Mouse (Mus musculus) intestine, postnatal 0 days (tissue): Measurements from ENCODE around the gene H2al1h. TPM values are rescaled to one million over a fixed set of nuclear protein-coding genes. Genes with fewer than 3 reads are reported as not detected.

ENCODE experiments used
- ATAC-seq: fragments of 200-750 bp; cut with Nextera tagmentation; 2 replicates; pipeline ENCODE4 v1.8.0; 2017; ENCODE audit warnings: mild to moderate bottlenecking, moderate TSS enrichment, moderate library complexity
- H3K27ac ChIP-seq: fragments of 300-500 bp; sonication (generic); 2 replicates; pipeline ENCODE4 v1.5.1; 2014; ENCODE audit warnings: mild to moderate bottlenecking, low read depth, low read length, moderate library complexity
- H3K27me3 ChIP-seq: fragments of 300-500 bp; sonication (generic); replicated peaks from 2 replicates; pipeline ENCODE4 v1.6.1; 2014; ENCODE audit warnings: low read length, mixed read lengths; ENCODE audit not compliant: control insufficient read depth, insufficient read depth
- H3K36me3 ChIP-seq: fragments of 300-500 bp; sonication (generic); 2 replicates; pipeline ENCODE4 v1.6.1; 2014; ENCODE audit warnings: mild to moderate bottlenecking, moderate library complexity; ENCODE audit not compliant: control insufficient read depth, insufficient read depth
- H3K4me1 ChIP-seq: fragments of 300-500 bp; sonication (generic); replicated peaks from 2 replicates; pipeline ENCODE4 v1.6.1; 2014; ENCODE audit warnings: antibody characterized with exemption, low read length, mixed read lengths; ENCODE audit not compliant: control insufficient read depth, insufficient read depth
- H3K4me2 ChIP-seq: fragments of 300-500 bp; sonication (generic); replicated peaks from 2 replicates; pipeline ENCODE4 v1.6.1; 2014; ENCODE audit warnings: low read depth, mild to moderate bottlenecking, moderate library complexity
- H3K4me3 ChIP-seq: fragments of 300-500 bp; sonication (generic); 2 replicates; pipeline ENCODE4 v1.5.1; 2014; ENCODE audit warnings: low read depth, low read length
- H3K9ac ChIP-seq: fragments of 300-500 bp; sonication (generic); 2 replicates; pipeline ENCODE4 v1.6.1; 2014; ENCODE audit warnings: mild to moderate bottlenecking, low read depth, low read length
- H3K9me3 ChIP-seq: fragments of 300-500 bp; sonication (generic); 2 replicates; pipeline ENCODE4 v1.6.1; 2016; ENCODE audit warnings: mixed run types; ENCODE audit not compliant: control insufficient read depth
- CTCF ChIP-seq: sonication (generic); IDR thresholded peaks from 2 replicates; pipeline ENCODE4 v1.5.1; 2016; ENCODE audit warnings: low read depth, mild to moderate bottlenecking, control low read depth, antibody characterized with exemption, moderate library complexity
- WGBS: fragments of 180-500 bp; shearing (Covaris S2); extraction: QIAGEN DNeasy Blood & Tissue Kit; methylation state at CpG from one replicate; pipeline ENCODE4 v1.1.7; 2014; 5-methylcytosine and 5-hydroxymethylcytosine counted together
- polyA plus RNA-seq: library from polyadenylated mRNA; unstranded; fragments of >200 nt; fragmentation: Nextera tagmentation; extraction: Ambion mirVana; gene quantifications from 2 replicates; pipeline ENCODE4 v1.2.1, GENCODE M21; 2015

The H2al1h gene
- polyA plus RNA-seq, 1 experiment from 2014 or later: not detected

- TF ChIP-seq CTCF: no peak
- no peak for ATAC-seq
- Histone ChIP-seq H3K9ac (no peak overlapping the region), H3K36me3 (no peaks in the 10 kb centered on the region), H3K4me2 (no peak overlapping the region), H3K27me3 (no peaks in the 10 kb centered on the region), H3K9me3 (no peaks in the 10 kb centered on the region), H3K27ac (no peak overlapping the region), H3K4me1 (no peaks in the 10 kb centered on the region), H3K4me3 (no peak overlapping the region)
- WGBS: 91% methylated on average over 3 of the region's 3 CpGs
Measured at GRCm38 (mm10) chrX:11346756-11347155, 25.5 kb downstream of the H2al1h start.

- ATAC-seq: no peak
Measured at GRCm38 (mm10) chrX:11360823-11361222, 39.5 kb downstream of the H2al1h start.

GRCm38 (mm10) chrX:11361261-11361660 is 40.0 kb downstream of the H2al1h start:
- no peak overlapping the region for H3K9ac ChIP-seq
- no peak for ATAC-seq

More at GRCm38 (mm10) chrX:11360823-11361222, 39.5 kb downstream of the H2al1h start:
- H3K4me1 ChIP-seq: no peaks in the 10 kb centered on the region
- H3K9ac ChIP-seq: no peak overlapping the region
- H3K9me3 ChIP-seq: no peaks in the 10 kb centered on the region
- H3K4me3 ChIP-seq: no peak overlapping the region
- TF ChIP-seq CTCF: no peak
- no peak overlapping the region for H3K4me2 ChIP-seq
- WGBS: 75% methylated on average over 6 of the region's 6 CpGs
- H3K27ac ChIP-seq: no peak overlapping the region
- 0 out of 2 replicates have a peak, but pooled peaks cover 3% of the 10 kb centered on the region for H3K27me3 ChIP-seq
- no peaks in the 10 kb centered on the region for H3K36me3 ChIP-seq

GRCm38 (mm10) chrX:11363890-11364289 is 42.6 kb downstream of the H2al1h start:
- H3K9me3 ChIP-seq: no peaks in the 10 kb centered on the region
- H3K9ac ChIP-seq: no peak overlapping the region
- no peak for ATAC-seq
- no peak for TF ChIP-seq CTCF
- no peak overlapping the region for H3K4me2 ChIP-seq
- 0 out of 2 replicates have a peak, but pooled peaks cover 3% of the 10 kb centered on the region for H3K27me3 ChIP-seq
- no peaks in the 10 kb centered on the region for H3K36me3 ChIP-seq
- H3K27ac ChIP-seq: no peak overlapping the region
- no peaks in the 10 kb centered on the region for H3K4me1 ChIP-seq
- WGBS: 76% methylated on average over 6 of the region's 6 CpGs
- no peak overlapping the region for H3K4me3 ChIP-seq

More at GRCm38 (mm10) chrX:11361261-11361660, 40.0 kb downstream of the H2al1h start:
- TF ChIP-seq CTCF: no peak
- Histone ChIP-seq H3K4me1 (no peaks in the 10 kb centered on the region), H3K36me3 (no peaks in the 10 kb centered on the region), H3K27ac (no peak overlapping the region), H3K4me2 (no peak overlapping the region), H3K9me3 (no peaks in the 10 kb centered on the region), H3K4me3 (no peak overlapping the region), H3K27me3 (0 out of 2 replicates have a peak, but pooled peaks cover 3% of the 10 kb centered on the region)
- 74% methylated on average over 2 of the region's 2 CpGs for WGBS

GRCm38 (mm10) chrX:11365151-11365550 is 43.9 kb downstream of the H2al1h start:
- H3K27ac ChIP-seq: no peak overlapping the region
- H3K4me3 ChIP-seq: no peak overlapping the region
- 0 out of 2 replicates have a peak, but pooled peaks cover under 1% of the 10 kb centered on the region for H3K27me3 ChIP-seq
- WGBS: 58% methylated on average over 12 of the region's 12 CpGs
- H3K4me1 ChIP-seq: no peaks in the 10 kb centered on the region
- H3K36me3 ChIP-seq: no peaks in the 10 kb centered on the region
- H3K9me3 ChIP-seq: no peaks in the 10 kb centered on the region
- H3K4me2 ChIP-seq: no peak overlapping the region
- TF ChIP-seq CTCF: no peak
- no peak for ATAC-seq
- no peak overlapping the region for H3K9ac ChIP-seq

Other genes with a start within 250 kb of the H2al1h start
- not detected in 2 replicates for gene H2al1a, start 22.2 kb upstream of the H2al1h start, polyA plus RNA-seq
- not detected in 2 replicates for gene H2al1b, start 19.1 kb upstream of the H2al1h start, polyA plus RNA-seq
- not detected in 2 replicates for gene H2al1c, start 15.8 kb upstream of the H2al1h start, polyA plus RNA-seq
- not detected in 2 replicates for gene H2al1d, start 12.7 kb upstream of the H2al1h start, polyA plus RNA-seq
- not detected in 2 replicates for gene H2al1e, start 9.6 kb upstream of the H2al1h start, polyA plus RNA-seq
- not detected in 2 replicates for gene H2al1f, start 6.3 kb upstream of the H2al1h start, polyA plus RNA-seq
- gene H2al1g, start 3.2 kb upstream of the H2al1h start, polyA plus RNA-seq: not detected in 2 replicates
- gene H2al1i, start 3.2 kb downstream of the H2al1h start, polyA plus RNA-seq: not detected in 2 replicates
- not detected in 2 replicates for gene H2al1j, start 6.3 kb downstream of the H2al1h start, polyA plus RNA-seq